Mouse (Mus musculus) embryonic facial prominence, embryonic 13.5 days (tissue): ENCODE results near the gene Dhx15. TPM values are rescaled to one million over a fixed set of nuclear protein-coding genes. Genes with fewer than 3 reads are reported as not detected.

Experiments used
- microRNA-seq: library from miRNA; unstranded; fragments of <30 nt; microRNA quantifications from one replicate; pipeline ENCODE4, GENCODE M21; 2016
- polyA plus RNA-seq: library from polyadenylated mRNA; unstranded; fragments of >200 nt; fragmentation: Nextera tagmentation; extraction: Ambion mirVana; gene quantifications from 2 replicates; pipeline ENCODE4 v1.2.1, GENCODE M21; 2015

Gene Dhx15
- polyA plus RNA-seq, 1 experiment from 2014 or later: 176 TPM

Small RNA genes within 50 kb of the gene (microRNA-seq; reads per million reads assigned to microRNA genes)
- not detected for gene Mir6417

Other genes with a start within 250 kb of the Dhx15 start
- gene Sod3, start 173.3 kb upstream of the Dhx15 start, polyA plus RNA-seq: 0.14 and 0.32 TPM in 2 replicates